Mouse (Mus musculus) right cerebral cortex, postnatal 25 days (tissue): ENCODE measurements around the gene Cacng7.
A peak's percentile ranks its signal among the peaks of the same experiment; 100 is the strongest.

Source experiments
- DNase-seq: peaks from one replicate; pipeline ENCODE4 v3.0.0; 2022

Gene Cacng7

GRCm38 (mm10) chr7:3348326-3348725, 15.6 kb downstream of the Cacng7 start:
- DNase-seq = no peak

- DNase-seq = no peak
Measured at GRCm38 (mm10) chr7:3349775-3350174, 17.0 kb downstream of the Cacng7 start.

- no peak for DNase-seq
Measured at GRCm38 (mm10) chr7:3351536-3351935, 18.8 kb downstream of the Cacng7 start.

- no peak for DNase-seq
Measured at GRCm38 (mm10) chr7:3354850-3355249, 22.1 kb downstream of the Cacng7 start.

- no peak for DNase-seq
Measured at GRCm38 (mm10) chr7:3360678-3361077, 27.9 kb downstream of the Cacng7 start.

- DNase-seq = no peak
Measured at GRCm38 (mm10) chr7:3365547-3366279, 33.0 kb downstream of the Cacng7 start.

GRCm38 (mm10) chr7:3366705-3367516, 34.2 kb downstream of the Cacng7 start:
- no peak for DNase-seq

GRCm38 (mm10) chr7:3367569-3367968, 34.8 kb downstream of the Cacng7 start:
- no peak for DNase-seq

GRCm38 (mm10) chr7:3368311-3368710, 35.6 kb downstream of the Cacng7 start:
- DNase-seq = no peak

GRCm38 (mm10) chr7:3369189-3369588, 36.4 kb downstream of the Cacng7 start:
- no peak for DNase-seq

- DNase-seq = no peak
Measured at GRCm38 (mm10) chr7:3370407-3370806, 37.7 kb downstream of the Cacng7 start.

- DNase-seq = no peak
Measured at GRCm38 (mm10) chr7:3372376-3372775, 39.6 kb downstream of the Cacng7 start.

GRCm38 (mm10) chr7:3373754-3374153, 41.0 kb downstream of the Cacng7 start:
- DNase-seq = no peak

- DNase-seq = no peak
Measured at GRCm38 (mm10) chr7:3376831-3377230, 44.1 kb downstream of the Cacng7 start.

- DNase-seq = no peak
Measured at GRCm38 (mm10) chr7:3382123-3382522, 49.4 kb downstream of the Cacng7 start.

GRCm38 (mm10) chr7:3384807-3385319, 52.1 kb downstream of the Cacng7 start:
- no peak for DNase-seq

- no peak for DNase-seq
Measured at GRCm38 (mm10) chr7:3386036-3386730, 53.4 kb downstream of the Cacng7 start.

- DNase-seq = no peak
Measured at GRCm38 (mm10) chr7:3387761-3388160, 55.0 kb downstream of the Cacng7 start.

- DNase-seq = no peak
Measured at GRCm38 (mm10) chr7:3388885-3389284, 56.1 kb downstream of the Cacng7 start.

- peak; percentile 82 for DNase-seq
Measured at GRCm38 (mm10) chr7:3389444-3390412, 57.0 kb downstream of the Cacng7 start.

- DNase-seq = no peak
Measured at GRCm38 (mm10) chr7:3390413-3391080, 57.8 kb downstream of the Cacng7 start, which contains the start of gene Cacng8. Gene Cacng8, plus strand, starts transcription at chr7:3390683.

- no peak for DNase-seq
Measured at GRCm38 (mm10) chr7:3391081-3391451, 58.3 kb downstream of the Cacng7 start.
